Mouse (Mus musculus): Measurements from ENCODE around the gene Nudt1. TPM values are rescaled to one million over a fixed set of nuclear protein-coding genes. Genes with fewer than 3 reads are reported as not detected.

Nudt1 gene
- polyA plus RNA-seq, 1 experiment from 2014 or later: 46.9 TPM

DNA sequence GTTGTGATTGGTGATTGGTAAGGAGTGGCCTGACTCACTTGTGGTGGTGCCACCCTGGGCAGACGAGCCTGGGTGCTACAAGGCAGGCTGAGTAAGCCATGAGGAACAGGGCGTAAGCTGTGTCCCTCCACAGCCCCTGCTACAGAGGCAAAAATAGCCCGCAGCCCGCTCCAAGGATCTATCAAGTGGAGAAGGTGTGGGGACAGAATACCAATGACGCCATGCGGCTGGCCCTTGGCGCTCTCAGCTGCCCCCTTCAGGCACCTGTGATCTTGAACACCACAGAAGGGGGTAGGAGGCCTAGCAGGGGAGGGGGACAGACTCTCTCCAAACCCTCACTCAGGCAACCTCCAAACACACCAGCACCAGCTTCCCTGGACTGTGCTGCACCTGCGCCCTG lies 15.4 kb upstream of the Nudt1 start:
- no peak overlapping the region for H3K9ac ChIP-seq
- 83% methylated on average over 8 of the region's 8 CpGs for WGBS
- H3K4me2 ChIP-seq (replicated peaks): no peak overlapping the region
- no peak for ATAC-seq (ENCODE audit: insufficient number of reproducible peaks, low FRiP score, low TSS enrichment, low read depth)
- H3K4me3 ChIP-seq (replicated peaks): no peak overlapping the region
- no peaks in the 10 kb centered on the region for H3K27me3 ChIP-seq
- H3K4me1 ChIP-seq: no peaks in the 10 kb centered on the region
- no peaks in the 10 kb centered on the region for H3K9me3 ChIP-seq (replicated peaks)
- peaks cover 85% of the 10 kb centered on the region for H3K36me3 ChIP-seq
- H3K27ac ChIP-seq (replicated peaks): no peak overlapping the region

DNA sequence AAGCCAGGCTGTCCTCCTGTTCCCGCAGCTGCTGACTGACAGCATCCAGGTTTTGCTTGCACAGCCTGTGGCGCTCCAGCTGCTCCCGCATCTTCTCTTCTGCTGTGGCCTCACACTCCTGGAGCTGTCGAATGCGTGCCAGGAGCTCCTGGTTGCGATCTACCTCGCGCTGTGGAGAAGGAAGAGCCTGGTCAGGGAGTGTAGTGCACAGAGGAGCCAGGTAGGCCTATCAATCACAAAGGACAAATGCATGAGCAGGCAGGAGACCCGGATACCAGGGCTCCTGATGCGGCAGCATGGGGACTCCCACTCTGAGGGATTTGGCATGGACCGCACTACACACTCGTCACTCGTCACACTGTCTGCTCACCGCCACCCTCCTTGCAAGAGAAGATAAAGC lies 13.9 kb upstream of the Nudt1 start:
- Histone ChIP-seq H3K4me1 (no peaks in the 10 kb centered on the region), H3K9ac (no peak overlapping the region), H3K27ac (replicated peaks) (no peak overlapping the region), H3K27me3 (no peaks in the 10 kb centered on the region), H3K4me2 (replicated peaks) (no peak overlapping the region), H3K9me3 (replicated peaks) (no peaks in the 10 kb centered on the region), H3K36me3 (peaks cover 88% of the 10 kb centered on the region), H3K4me3 (replicated peaks) (no peak overlapping the region)
- WGBS: 89% methylated on average over 14 of the region's 14 CpGs
- no peak for ATAC-seq (ENCODE audit: insufficient number of reproducible peaks, low FRiP score, low TSS enrichment, low read depth)

DNA sequence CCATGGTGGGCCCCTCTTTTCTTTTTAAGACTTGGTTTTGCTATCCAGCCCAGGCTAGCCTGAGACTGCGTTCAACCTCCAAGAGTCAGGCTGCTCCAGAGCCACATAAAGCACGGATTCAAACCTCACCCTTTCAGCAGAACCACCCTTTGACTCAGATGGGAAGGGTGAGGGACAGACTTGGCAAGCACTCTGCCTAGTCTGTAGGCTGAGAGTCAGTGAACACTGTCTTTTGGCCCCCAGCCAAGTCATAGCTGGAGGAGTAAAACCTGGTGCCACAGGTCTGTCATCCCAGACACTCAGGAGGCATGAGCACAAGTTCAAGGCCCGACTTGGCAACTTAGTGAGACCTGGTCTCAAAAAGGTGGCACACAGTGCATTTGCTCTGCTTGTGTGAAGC lies 4.7 kb upstream of the Nudt1 start:
- 73% methylated on average over 3 of the region's 3 CpGs for WGBS
- H3K27me3 ChIP-seq: no peaks in the 10 kb centered on the region
- no peak overlapping the region for H3K4me2 ChIP-seq (replicated peaks)
- peaks cover 32% of the 10 kb centered on the region for H3K36me3 ChIP-seq
- no peak overlapping the region for H3K4me3 ChIP-seq (replicated peaks)
- ATAC-seq (ENCODE audit: insufficient number of reproducible peaks, low FRiP score, low TSS enrichment, low read depth): no peak
- no peaks in the 10 kb centered on the region for H3K9me3 ChIP-seq (replicated peaks)
- H3K4me1 ChIP-seq: peaks cover 23% of the 10 kb centered on the region
- H3K27ac ChIP-seq (replicated peaks): no peak overlapping the region
- no peak overlapping the region for H3K9ac ChIP-seq

DNA sequence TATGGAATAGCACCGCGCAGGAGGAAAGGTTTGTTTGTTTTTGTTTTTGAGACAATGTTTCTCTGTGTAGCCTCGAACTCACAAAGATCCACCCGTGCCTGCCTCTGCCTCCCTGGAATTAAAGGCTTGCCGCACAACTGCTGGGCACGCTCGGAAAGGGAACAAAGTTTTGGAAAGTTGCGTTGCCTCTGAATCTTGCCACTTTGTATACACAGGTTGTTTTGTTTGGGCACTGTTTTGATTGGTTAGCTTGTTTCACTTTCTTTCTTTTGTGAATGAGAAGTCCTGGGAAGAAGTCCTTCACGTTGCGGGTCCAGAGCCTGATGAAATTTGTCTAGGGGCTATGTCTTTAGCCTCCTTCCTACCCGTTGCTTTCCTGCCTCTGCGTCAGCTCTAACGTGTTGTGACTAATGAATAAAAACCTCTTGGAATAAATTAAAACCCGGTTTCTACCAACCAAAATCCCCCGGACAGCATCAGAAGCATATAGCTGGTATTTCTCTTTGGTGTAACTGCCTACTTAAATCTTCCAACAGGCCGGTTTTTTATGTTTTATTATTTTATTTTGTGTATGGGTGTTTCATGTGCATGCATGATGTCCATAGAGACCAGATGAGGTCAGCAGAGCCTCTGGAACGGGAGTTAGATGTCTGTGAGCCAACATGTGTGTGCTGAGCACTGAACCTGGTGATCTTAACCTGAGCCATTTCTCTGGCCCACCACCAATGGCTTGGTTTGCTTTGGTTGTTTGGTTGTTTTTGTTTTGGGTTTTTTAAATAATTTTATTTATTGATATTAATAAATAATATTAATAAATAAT lies 510 bp downstream of the Nudt1 start:
- Histone ChIP-seq H3K27ac (replicated peaks) (peak overlapping the region; percentile 91), H3K4me2 (replicated peaks) (peak overlapping the region; percentile 71), H3K4me1 (peaks cover 20% of the 10 kb centered on the region), H3K36me3 (peaks cover 12% of the 10 kb centered on the region), H3K9ac (peak overlapping the region; percentile 100), H3K27me3 (no peaks in the 10 kb centered on the region), H3K9me3 (replicated peaks) (no peaks in the 10 kb centered on the region), H3K4me3 (replicated peaks) (peak overlapping the region; percentile 94)
- WGBS: 1% methylated on average over 17 of the region's 17 CpGs
- no peak for ATAC-seq (ENCODE audit: insufficient number of reproducible peaks, low FRiP score, low TSS enrichment, low read depth)

DNA sequence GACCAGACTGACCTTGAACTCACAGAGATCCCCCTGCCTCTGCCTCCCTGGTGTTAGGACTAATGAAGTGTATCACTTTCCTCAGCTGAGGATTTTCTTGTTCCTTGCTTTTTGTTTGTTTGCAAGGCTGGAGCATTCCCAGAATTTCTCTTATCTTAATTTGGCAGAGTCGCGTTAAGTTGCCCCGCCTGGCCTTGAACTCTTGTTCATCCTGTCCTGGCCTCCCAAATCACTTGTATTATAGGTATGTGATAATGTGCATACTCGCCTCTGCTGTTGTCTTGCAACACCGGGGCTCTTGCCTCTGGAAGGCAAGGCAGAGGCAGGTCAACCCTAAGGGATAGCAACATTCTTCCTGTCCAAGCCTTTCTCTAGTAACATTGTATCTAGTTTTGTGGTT lies 2.6 kb downstream of the Nudt1 start:
- WGBS: 87% methylated on average over 5 of the region's 5 CpGs
- Histone ChIP-seq H3K36me3 (peaks cover 31% of the 10 kb centered on the region), H3K27ac (replicated peaks) (no peak overlapping the region), H3K9me3 (replicated peaks) (no peaks in the 10 kb centered on the region), H3K27me3 (no peaks in the 10 kb centered on the region), H3K4me1 (peaks cover 13% of the 10 kb centered on the region), H3K4me3 (replicated peaks) (no peak overlapping the region), H3K4me2 (replicated peaks) (no peak overlapping the region), H3K9ac (no peak overlapping the region)
- no peak for ATAC-seq (ENCODE audit: insufficient number of reproducible peaks, low FRiP score, low TSS enrichment, low read depth)

DNA sequence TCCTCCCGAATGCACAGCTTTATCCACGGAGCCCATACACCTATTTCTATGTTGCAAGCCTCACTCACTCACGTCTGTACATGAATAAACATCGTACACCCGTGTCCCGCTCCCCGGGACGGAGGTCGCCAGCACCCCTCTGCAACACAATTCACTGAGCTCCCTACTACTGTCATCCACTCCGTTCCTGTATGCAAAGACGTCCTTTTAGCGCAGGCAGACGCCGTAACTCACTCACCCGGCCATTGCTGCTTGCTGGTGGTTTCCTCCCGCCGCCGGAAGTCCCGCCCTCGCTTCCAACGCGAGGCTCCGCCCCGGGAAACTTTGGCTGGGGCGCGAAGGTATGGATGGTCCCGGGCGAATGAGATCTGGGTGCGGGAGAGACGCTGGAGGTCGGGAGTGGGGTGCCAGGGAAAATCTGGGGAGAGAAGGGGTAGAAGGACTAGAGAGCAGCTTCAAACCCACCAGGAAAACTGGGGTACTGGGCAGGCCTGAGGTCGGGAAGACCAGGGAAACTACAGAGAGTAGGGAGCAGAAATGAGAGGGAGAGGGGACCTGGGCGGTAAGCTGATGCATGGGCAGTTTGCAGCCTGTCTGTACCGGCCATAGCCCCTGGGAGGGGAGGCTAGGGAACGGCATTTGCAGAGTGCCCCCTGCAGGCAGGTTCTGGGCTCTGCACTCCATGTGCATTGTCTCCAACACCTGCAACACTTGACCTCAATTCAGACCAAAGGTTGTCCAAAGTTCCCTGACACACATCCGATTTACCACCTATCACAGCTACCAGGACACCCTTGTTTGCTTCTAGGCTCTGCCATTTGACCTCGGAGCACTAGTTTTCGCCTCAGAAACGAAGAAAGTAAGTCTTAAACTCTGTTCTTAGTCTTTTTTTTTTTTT lies 10.4 kb downstream of the Nudt1 start, which contains the start of gene Mrm2:
Gene Mrm2 (minus strand): TSS at position 284 of the 898 bp plus-strand sequence.
- Histone ChIP-seq H3K36me3 (peaks cover 30% of the 10 kb centered on the region), H3K27ac (replicated peaks) (peak within 1 kb of the TSS; percentile 92), H3K4me3 (replicated peaks) (peak within 1 kb of the TSS; percentile 68), H3K4me2 (replicated peaks) (peak within 1 kb of the TSS; percentile 87), H3K9ac (peak within 1 kb of the TSS; percentile 84), H3K27me3 (no peaks in the 10 kb centered on the region), H3K9me3 (replicated peaks) (no peaks in the 10 kb centered on the region), H3K4me1 (peaks cover 27% of the 10 kb centered on the region)
- ATAC-seq (ENCODE audit: insufficient number of reproducible peaks, low FRiP score, low TSS enrichment, low read depth): peak; percentile 79
- WGBS: 1% methylated on average over 39 of the region's 39 CpGs

DNA sequence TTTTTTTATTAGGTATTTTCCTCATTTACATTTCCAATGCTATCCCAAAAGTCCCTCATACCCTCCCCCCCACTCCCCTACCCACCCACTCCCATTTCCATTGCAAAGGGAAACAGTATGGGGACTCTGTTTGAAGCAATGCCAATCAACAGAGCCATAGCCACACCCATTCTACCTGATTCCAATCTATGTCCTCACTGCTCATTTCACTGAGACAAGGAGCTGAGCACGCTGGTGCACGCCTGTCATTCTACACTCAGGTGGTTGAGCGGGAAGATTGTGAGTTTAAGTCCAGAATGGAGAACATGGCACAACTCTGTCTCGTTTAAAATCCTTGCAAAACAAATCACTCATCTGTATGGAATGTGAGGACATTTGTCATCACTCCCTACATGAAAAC lies 11.1 kb downstream of the Nudt1 start:
- WGBS: 40% methylated on average over 4 of the region's 4 CpGs
- Histone ChIP-seq H3K4me2 (replicated peaks) (peak overlapping the region; percentile 87), H3K27ac (replicated peaks) (0 out of 2 replicates have a peak overlapping the region, but pooled peaks have one; percentile 28), H3K9me3 (replicated peaks) (no peaks in the 10 kb centered on the region), H3K4me1 (peaks cover 27% of the 10 kb centered on the region), H3K4me3 (replicated peaks) (peak overlapping the region; percentile 68), H3K9ac (no peak overlapping the region), H3K36me3 (peaks cover 27% of the 10 kb centered on the region), H3K27me3 (no peaks in the 10 kb centered on the region)
- ATAC-seq (ENCODE audit: insufficient number of reproducible peaks, low FRiP score, low TSS enrichment, low read depth): no peak

DNA sequence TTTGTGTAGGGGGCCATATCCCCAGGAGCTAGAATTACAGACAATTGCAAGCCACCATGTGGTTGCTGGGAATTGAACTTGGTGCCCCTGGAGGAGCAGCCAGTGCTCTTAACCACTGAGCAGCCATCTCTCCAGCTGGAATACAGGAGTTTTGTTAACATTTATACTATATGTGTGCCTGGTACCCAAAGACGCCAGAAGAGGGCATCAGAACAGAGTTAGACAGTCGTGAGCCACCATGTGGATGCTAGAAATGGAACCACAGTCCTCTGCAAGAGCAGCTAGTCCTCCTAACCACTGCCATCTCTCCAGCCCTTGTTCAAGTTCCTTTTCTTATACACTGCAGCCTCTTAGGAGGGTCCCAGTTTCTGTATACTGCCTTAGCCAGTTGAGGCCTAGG lies 12.2 kb downstream of the Nudt1 start:
- no peak overlapping the region for H3K9ac ChIP-seq
- H3K4me3 ChIP-seq (replicated peaks): no peak overlapping the region
- peaks cover 27% of the 10 kb centered on the region for H3K36me3 ChIP-seq
- no peak for ATAC-seq (ENCODE audit: insufficient number of reproducible peaks, low FRiP score, low TSS enrichment, low read depth)
- no peak overlapping the region for H3K27ac ChIP-seq (replicated peaks)
- peaks cover 27% of the 10 kb centered on the region for H3K4me1 ChIP-seq
- WGBS: 27% methylated on average over 2 of the region's 2 CpGs
- H3K4me2 ChIP-seq (replicated peaks): no peak overlapping the region
- no peaks in the 10 kb centered on the region for H3K9me3 ChIP-seq (replicated peaks)
- H3K27me3 ChIP-seq: no peaks in the 10 kb centered on the region

DNA sequence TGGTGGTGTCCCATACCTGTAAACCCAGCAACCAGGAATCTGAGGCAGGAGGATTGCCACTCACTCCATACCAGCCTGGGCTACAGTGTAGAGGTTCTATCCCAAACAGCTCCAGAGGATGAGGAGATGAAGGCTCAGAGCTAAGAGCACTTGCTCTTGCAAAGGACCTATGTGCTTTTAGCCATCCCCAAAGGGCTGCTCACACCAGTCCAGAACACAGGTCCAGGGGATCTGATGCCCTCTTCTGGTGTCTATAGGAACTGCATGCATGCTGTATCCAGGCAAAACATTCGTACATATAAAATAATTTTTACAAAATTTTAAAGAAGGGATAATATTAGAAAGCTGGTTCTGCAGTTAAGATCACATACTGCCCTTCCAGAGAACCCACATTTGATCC lies 15.2 kb downstream of the Nudt1 start:
- no peak for ATAC-seq (ENCODE audit: insufficient number of reproducible peaks, low FRiP score, low TSS enrichment, low read depth)
- H3K4me1 ChIP-seq: peaks cover 12% of the 10 kb centered on the region
- no peaks in the 10 kb centered on the region for H3K27me3 ChIP-seq
- H3K36me3 ChIP-seq: peaks cover 43% of the 10 kb centered on the region
- no peaks in the 10 kb centered on the region for H3K9me3 ChIP-seq (replicated peaks)
- H3K4me2 ChIP-seq (replicated peaks): no peak overlapping the region
- no peak overlapping the region for H3K27ac ChIP-seq (replicated peaks)
- H3K4me3 ChIP-seq (replicated peaks): no peak overlapping the region
- 73% methylated on average over 1 of the region's 1 CpGs for WGBS
- no peak overlapping the region for H3K9ac ChIP-seq

DNA sequence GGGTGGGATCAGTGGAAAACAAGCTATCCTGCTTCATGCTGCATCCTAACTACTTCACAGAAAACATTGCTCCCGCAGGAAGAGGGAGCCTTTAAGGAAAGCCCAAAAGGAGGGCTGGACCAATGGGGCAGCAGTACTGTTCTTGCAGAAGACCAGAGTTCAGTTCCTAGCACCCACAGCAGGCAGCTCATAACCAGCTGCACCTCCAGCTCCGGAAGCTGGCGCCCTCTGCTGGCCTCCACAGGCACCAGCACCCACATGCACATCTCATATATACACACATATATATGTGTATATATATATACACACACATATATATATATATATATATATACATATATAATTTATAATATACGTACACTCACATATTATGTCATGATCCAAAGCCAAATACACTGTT lies 17.3 kb downstream of the Nudt1 start:
- H3K4me2 ChIP-seq (replicated peaks): no peak overlapping the region
- H3K27ac ChIP-seq (replicated peaks): no peak overlapping the region
- H3K9ac ChIP-seq: no peak overlapping the region
- ATAC-seq (ENCODE audit: insufficient number of reproducible peaks, low FRiP score, low TSS enrichment, low read depth): no peak
- 99% methylated on average over 4 of the region's 4 CpGs for WGBS
- peaks cover 50% of the 10 kb centered on the region for H3K36me3 ChIP-seq
- no peaks in the 10 kb centered on the region for H3K9me3 ChIP-seq (replicated peaks)
- no peaks in the 10 kb centered on the region for H3K4me1 ChIP-seq
- no peak overlapping the region for H3K4me3 ChIP-seq (replicated peaks)
- no peaks in the 10 kb centered on the region for H3K27me3 ChIP-seq

DNA sequence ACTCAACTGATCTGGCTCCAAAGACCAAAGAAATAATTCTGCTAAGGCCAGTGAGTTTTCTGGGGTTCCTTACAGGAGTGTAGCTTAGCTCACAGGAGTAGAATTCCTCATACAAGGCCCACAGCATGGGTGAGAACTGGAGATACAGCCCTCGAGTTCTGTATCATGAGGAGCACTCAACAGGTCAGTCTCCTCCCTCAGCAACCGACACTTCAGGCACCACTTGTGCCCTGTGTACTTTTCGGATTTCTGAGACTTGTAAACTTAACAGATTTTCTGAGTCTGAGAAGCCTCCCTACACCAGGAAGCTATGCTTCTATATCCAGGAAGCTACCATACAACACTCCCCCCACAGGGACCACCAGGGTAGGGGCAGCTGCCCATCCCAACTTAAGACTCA lies 18.4 kb downstream of the Nudt1 start:
- H3K4me3 ChIP-seq (replicated peaks): no peak overlapping the region
- H3K36me3 ChIP-seq: peaks cover 58% of the 10 kb centered on the region
- no peaks in the 10 kb centered on the region for H3K4me1 ChIP-seq
- H3K27me3 ChIP-seq: no peaks in the 10 kb centered on the region
- H3K4me2 ChIP-seq (replicated peaks): no peak overlapping the region
- WGBS: 91% methylated on average over 3 of the region's 3 CpGs
- H3K9ac ChIP-seq: no peak overlapping the region
- no peak for ATAC-seq (ENCODE audit: insufficient number of reproducible peaks, low FRiP score, low TSS enrichment, low read depth)
- H3K9me3 ChIP-seq (replicated peaks): no peaks in the 10 kb centered on the region
- no peak overlapping the region for H3K27ac ChIP-seq (replicated peaks)
